Mouse (Mus musculus) lung, adult 2 months (tissue): Measurements from ENCODE around the gene Cpne8. TPM values are rescaled to one million over a fixed set of nuclear protein-coding genes. Genes with fewer than 3 reads are reported as not detected.
"Not testable (repeated sequence)": the region's sequence is repeated elsewhere in the genome, so short reads cannot be mapped to it uniquely, and the experiment has no call there.

Experiments
- DNase-seq: peaks from one replicate; pipeline ENCODE4 v3.0.0; 2022
- H3K4me1 ChIP-seq: fragments of 200-500 bp; 2 replicates; pipeline ENCODE4 v1.6.1; 2011; ENCODE audit warnings: low read length; ENCODE audit not compliant: control insufficient read depth, insufficient read depth
- H3K4me3 ChIP-seq: fragments of 200-500 bp; replicated peaks from 2 replicates; pipeline ENCODE3; 2011; ENCODE audit warnings: low read depth, mild to moderate bottlenecking, control low read depth, low read length; ENCODE audit errors: extremely low read depth
- CTCF ChIP-seq: fragments of 200-500 bp; IDR thresholded peaks from 2 replicates; pipeline ENCODE4 v1.5.1; 2011; ENCODE audit warnings: mild to moderate bottlenecking, low read length, control low read depth; ENCODE audit not compliant: insufficient read depth
- POLR2A ChIP-seq: fragments of 200-500 bp; IDR thresholded peaks from 2 replicates; pipeline ENCODE4 v1.6.1; 2011; ENCODE audit warnings: low read depth, mild to moderate bottlenecking, control low read depth, low read length, borderline replicate concordance; ENCODE audit errors: extremely low read depth
- WGBS: fragments of 180-500 bp; shearing (Covaris S2); methylation state at CpG from one replicate; pipeline ENCODE4 v1.1.7; 2018; 5-methylcytosine and 5-hydroxymethylcytosine counted together
- polyA plus RNA-seq: library from polyadenylated mRNA; depleted of rRNA; stranded (reverse); fragments of >200 nt; gene quantifications from 2 replicates; pipeline ENCODE4 v1.2.3, GENCODE M21; 2012

The Cpne8 gene
- polyA plus RNA-seq, 1 experiment: 20.5 TPM

DNA sequence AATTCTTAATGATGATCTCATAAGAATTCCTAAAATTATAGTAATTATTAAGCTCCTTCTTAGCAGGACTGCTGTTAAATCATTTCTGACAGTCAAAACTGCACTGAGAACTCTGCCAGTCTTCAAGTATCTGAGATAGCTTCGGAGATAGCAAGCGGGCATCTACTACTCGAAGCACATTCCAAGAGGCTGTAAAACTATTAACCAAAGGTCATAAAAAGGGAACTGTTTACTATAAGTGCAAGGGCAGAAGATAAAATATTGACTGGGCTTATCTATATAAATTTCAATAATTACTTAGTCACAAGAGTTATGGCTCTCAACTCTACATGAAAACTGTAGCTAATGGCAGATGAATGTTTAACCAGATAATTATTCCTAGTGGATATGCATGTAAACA is 57.2 kb downstream of the Cpne8 start:
- 84% methylated on average over 3 of the region's 3 CpGs for WGBS
- TF ChIP-seq CTCF (no peak), POLR2A (no peak)
- Histone ChIP-seq H3K4me3 (no peak overlapping the region), H3K4me1 (no peaks in the 10 kb centered on the region)
- DNase-seq: no peak

DNA sequence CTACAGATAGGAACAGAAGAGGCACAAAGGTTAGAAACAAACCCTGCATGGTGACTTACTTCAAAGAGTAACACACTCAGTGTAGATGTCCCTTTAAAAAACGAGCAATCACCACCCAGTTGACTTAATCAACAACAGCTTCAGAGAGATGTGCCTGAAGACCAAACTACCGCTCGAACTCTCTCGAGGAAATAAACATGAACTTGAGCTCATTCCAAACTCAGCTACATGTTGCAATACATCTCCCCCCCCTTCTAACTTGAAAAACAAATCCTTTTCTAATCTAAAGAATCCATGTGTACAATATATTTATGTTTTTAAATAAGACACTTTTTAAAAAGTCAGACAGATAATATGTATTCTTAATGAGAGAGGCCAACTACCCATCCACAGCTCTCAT is 59.5 kb downstream of the Cpne8 start:
- TF ChIP-seq CTCF (no peak), POLR2A (no peak)
- no peaks in the 10 kb centered on the region for H3K4me1 ChIP-seq
- H3K4me3 ChIP-seq: no peak overlapping the region
- WGBS: 34% methylated on average over 4 of the region's 4 CpGs
- DNase-seq: no peak

DNA sequence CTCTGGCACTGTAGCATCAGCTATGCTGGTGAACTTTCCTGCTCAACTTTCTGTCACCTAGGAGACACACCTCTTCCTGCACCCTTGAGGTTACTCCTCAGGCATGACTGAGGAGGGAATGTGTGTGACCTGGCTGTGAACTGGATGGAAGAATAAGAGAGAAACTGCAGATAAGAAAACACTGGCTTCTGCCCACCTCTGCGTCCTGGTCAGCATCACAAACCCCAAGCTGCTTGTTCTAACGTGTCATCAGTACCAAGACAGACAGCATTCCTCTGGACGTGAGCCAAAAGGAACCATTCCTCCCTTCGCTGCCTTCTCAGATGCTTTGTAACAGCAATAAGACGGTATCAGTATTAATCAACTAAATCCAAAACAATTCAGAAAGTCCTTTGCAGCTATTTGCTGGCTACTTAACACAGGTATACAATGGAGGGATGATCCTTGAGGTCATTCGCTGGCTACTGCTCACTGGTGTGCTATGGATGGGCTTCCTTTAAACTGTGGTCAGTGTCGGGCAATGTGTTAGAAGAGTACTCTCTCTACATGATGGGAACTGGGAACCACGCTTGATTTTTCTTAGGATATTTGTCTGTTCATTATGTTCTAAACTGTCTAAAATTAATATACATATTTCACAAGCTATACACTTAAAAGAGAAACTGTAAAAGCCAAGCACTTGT is 63.0 kb downstream of the Cpne8 start:
- Histone ChIP-seq H3K4me3 (no peak overlapping the region), H3K4me1 (no peaks in the 10 kb centered on the region)
- 49% methylated on average over 8 of the region's 8 CpGs for WGBS
- DNase-seq: no peak
- TF ChIP-seq POLR2A: no peak
- no peak for TF ChIP-seq CTCF

DNA sequence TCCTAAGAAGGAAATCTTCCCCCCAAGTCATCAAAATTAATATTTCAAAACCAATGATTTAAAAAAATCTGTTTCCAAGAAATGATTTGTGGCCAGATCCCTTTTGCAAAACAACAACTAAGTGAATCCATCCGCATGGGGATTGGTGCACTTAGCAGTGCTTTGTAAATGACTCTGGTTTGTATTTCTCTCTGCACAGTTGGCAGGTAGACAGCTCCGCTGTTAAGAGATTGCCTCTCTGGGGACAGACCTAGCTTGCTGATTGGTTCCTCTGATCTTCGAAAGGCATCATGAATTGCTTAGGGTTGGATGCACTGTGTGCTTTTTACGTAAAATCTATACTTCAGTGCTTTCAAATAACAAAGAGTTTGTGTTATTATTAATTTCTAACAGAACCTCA is 68.5 kb downstream of the Cpne8 start:
- DNase-seq, H3K4me1 ChIP-seq, H3K4me3 ChIP-seq: not testable (repeated sequence)
- WGBS: 90% methylated on average over 4 of the region's 4 CpGs

DNA sequence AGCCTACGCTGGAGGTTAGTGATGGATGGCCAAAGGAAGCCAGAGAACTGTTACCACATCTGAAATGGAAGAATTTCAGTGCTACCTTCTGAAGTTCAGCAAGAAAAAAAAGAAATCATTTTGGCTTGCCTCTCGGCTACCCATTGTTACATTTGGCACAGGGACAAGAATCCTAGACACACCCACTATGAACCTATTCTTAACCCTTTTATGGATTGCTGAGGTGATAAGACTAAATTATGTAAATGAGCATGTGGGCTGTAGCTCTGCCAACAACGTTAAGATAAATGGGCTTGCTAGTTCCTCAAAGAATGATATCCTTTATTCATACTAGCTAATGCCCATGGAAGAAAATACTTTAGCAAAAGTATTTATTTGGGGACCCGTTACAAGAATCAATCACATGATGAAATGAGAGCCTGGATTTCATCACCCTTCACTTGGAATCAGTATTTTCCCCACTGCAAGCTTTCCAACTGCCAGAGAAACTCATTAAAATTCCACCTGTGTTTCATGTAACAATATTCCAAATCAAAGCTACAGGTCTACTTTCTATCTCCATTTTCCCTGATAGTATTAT is 69.3 kb downstream of the Cpne8 start:
- no peak for DNase-seq
- Histone ChIP-seq H3K4me3 (no peak overlapping the region), H3K4me1 (no peaks in the 10 kb centered on the region)
- TF ChIP-seq CTCF (no peak), POLR2A (no peak)
- 22% methylated on average over 4 of the region's 4 CpGs for WGBS

DNA sequence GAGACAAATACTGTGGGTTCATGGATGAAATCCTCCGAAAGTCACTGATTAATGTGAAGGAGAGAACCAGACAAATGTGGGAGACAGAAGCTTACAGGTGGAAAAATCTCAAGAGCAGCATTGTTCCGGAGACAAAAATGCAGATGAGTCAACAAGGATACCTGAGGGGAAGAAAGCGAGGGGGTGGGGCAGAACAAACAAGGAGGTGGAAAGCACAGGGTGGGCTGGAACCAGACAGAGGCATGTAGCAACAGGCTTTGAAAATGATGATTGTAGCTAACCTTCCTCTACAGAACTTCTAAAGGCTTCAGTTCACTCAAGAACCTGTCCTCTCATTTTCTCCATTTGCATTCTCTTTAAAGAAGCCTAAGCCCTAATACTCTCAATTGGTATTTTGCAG is 70.9 kb downstream of the Cpne8 start:
- DNase-seq: no peak
- no peaks in the 10 kb centered on the region for H3K4me1 ChIP-seq
- TF ChIP-seq POLR2A (no peak), CTCF (no peak)
- H3K4me3 ChIP-seq: no peak overlapping the region
- WGBS: 80% methylated on average over 3 of the region's 3 CpGs

DNA sequence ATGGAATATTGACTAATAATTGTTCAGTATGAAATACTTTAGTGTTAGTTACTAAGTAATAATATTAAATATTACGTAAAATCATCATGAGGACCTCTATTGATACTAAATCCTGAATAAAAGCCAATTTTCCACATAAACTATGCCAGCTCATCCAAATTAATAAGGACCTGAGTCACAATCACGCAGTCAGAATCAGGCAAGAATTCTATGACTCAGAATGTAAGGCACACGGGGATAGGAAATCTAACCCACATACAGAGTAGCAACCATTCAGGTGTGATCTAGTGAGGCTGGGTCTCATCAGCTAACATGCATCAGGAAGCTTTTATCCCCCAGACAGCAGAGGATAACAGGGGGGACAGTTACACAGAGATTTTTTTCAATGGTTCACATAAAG is 72.1 kb downstream of the Cpne8 start:
- TF ChIP-seq CTCF (no peak), POLR2A (no peak)
- DNase-seq: no peak
- H3K4me1 ChIP-seq: no peaks in the 10 kb centered on the region
- no peak overlapping the region for H3K4me3 ChIP-seq
- 81% methylated on average over 3 of the region's 3 CpGs for WGBS

DNA sequence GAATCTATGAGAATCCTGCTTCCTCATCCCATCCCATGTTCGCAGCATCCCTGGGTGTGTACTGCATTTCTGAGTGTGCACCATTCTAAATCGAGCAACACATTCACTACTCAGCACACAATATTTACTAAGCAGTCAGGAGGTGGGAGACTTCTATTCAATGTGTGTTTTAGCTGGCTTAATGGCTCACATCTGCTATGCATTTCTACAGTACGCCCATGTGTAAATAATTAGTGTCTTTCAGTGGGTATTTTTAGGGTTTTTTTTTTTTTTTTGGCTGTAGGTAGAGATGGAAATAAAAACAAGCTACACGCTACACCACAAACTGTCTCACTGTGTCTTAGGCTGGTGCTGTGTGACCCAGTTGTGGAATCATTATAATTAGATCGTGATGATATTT is 75.6 kb downstream of the Cpne8 start:
- 81% methylated on average over 5 of the region's 5 CpGs for WGBS
- Histone ChIP-seq H3K4me1 (no peaks in the 10 kb centered on the region), H3K4me3 (no peak overlapping the region)
- DNase-seq: no peak
- TF ChIP-seq POLR2A (no peak), CTCF (no peak)

DNA sequence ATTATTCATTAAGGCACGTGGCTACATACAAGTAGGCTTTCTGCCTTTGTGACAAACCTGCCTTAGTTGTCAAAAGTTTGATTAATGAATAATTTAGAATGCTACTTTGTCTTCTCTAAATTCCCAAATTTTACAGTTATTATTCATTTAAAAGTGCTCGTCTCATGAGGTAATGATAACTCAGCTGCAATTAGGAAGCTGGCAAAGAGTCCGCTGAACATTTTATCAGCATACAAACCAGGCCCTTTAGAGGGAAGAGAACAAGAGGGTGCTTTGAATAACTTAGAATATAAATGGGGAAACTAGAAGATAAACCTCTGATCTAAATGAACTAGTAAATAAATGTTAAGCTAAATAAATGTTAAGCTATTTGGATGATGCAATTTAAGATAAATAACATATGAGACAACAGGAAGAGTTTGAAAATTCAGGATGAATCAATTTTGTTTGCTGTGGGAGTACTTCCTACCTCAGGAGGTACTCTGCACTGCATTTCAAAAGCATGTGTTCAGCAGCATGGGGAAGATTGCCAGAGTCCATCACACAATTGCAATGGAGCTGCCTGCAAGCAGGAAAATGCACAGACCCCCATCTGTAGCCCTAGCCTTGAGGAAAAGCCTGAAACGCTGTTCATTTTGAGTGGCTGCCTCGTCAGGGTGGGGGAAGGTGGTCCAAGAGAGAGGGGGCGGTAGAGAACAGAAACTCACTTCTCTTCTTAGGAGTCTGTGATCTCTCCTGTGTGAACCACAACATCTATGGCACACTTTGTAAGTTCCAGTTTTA is 81.3 kb downstream of the Cpne8 start:
- WGBS: 66% methylated on average over 6 of the region's 6 CpGs
- DNase-seq: no peak
- H3K4me3 ChIP-seq: no peak overlapping the region
- no peaks in the 10 kb centered on the region for H3K4me1 ChIP-seq
- TF ChIP-seq CTCF (no peak), POLR2A (no peak)

DNA sequence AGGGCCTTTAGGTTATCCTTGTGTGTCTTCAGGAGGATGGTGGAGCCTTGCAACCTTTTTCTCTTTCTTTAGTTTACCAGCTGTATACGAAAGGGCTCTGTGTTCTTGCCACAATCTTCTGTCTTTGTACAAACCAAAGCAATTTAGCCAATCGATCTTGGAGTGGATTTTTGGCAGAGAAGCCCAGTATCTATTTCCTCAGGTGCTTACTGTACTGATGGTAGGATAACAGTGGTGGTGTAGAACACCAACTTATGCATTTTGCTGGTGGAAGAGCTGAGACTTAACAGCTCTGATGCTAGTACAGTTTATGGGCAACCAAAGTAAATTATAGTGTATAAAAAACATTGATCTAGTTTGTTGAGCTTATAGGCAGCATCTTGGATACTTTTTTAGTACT is 83.6 kb downstream of the Cpne8 start:
- DNase-seq: no peak
- no peak for TF ChIP-seq CTCF
- no peak for TF ChIP-seq POLR2A
- Histone ChIP-seq H3K4me1 (no peaks in the 10 kb centered on the region), H3K4me3 (no peak overlapping the region)
- WGBS: 77% methylated on average over 2 of the region's 2 CpGs
